Mouse (Mus musculus): ENCODE data around the gene Kxd1.

DNA sequence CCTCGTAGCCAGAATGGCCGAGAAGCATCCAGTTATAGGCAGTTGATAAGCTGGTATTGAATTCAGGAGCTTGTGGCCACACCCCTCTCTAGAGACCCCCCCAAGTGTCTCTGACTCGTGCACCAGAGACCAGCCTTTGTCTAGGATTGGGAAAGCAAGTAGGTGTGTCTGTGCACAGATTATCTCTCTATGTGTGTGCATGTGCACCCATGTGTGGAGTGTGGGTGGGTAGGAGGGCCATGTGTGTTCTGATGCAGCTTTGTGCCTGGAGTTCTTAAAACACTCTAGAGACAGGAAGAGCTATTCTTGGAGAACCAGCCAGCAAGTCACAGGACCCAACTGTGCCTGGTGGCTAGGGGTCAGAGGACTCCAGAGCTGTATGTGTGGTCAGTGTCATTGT is 32.8 kb upstream of the Kxd1 start:
- TF ChIP-seq POLR2A (IDR thresholded peaks at IDR 0.05; ENCODE audit: borderline replicate concordance, insufficient read depth, low read length) (no peak), CTCF (IDR thresholded peaks at IDR 0.05; ENCODE audit: borderline replicate concordance, insufficient read depth, low read depth, low read length) (no peak)
